Mouse (Mus musculus) liver, adult (tissue): ENCODE measurements at regions not wholly inside any gene's neighbourhood (a gene's known extent, or its start where the extent isn't known, plus 50 kb on each side); places are given as distances from the start of the nearest gene placed in this dataset.

Experiments
- GATA4 ChIP-seq: IDR thresholded peaks from 2 replicates; pipeline ENCODE4 v1.6.1; 2014; ENCODE audit warnings: mild to moderate bottlenecking, low read length; ENCODE audit not compliant: insufficient replicate concordance

GRCm38 (mm10) chr9:33240914-33241635, 605.1 kb downstream of the Ets1 start:
- TF ChIP-seq GATA4 = no peak

- no peak for TF ChIP-seq GATA4
Measured at GRCm38 (mm10) chr9:33246932-33247331, 610.9 kb downstream of the Ets1 start.

GRCm38 (mm10) chr9:33258241-33258640, 622.2 kb downstream of the Ets1 start:
- no peak for TF ChIP-seq GATA4

GRCm38 (mm10) chr9:33260171-33260570, 624.1 kb downstream of the Ets1 start:
- no peak for TF ChIP-seq GATA4

- no peak for TF ChIP-seq GATA4
Measured at GRCm38 (mm10) chr9:33289381-33289780, 653.4 kb downstream of the Ets1 start.

- no peak for TF ChIP-seq GATA4
Measured at GRCm38 (mm10) chr9:33292116-33292515, 656.1 kb downstream of the Ets1 start.

GRCm38 (mm10) chr9:33295925-33296324, 659.9 kb downstream of the Ets1 start:
- TF ChIP-seq GATA4 = no peak

- TF ChIP-seq GATA4 = no peak
Measured at GRCm38 (mm10) chr9:33319525-33320025, 683.6 kb downstream of the Ets1 start.

- no peak for TF ChIP-seq GATA4
Measured at GRCm38 (mm10) chr9:33327722-33328121, 691.7 kb downstream of the Ets1 start.

GRCm38 (mm10) chr9:33350258-33350657, 714.2 kb downstream of the Ets1 start:
- TF ChIP-seq GATA4 = no peak

- no peak for TF ChIP-seq GATA4
Measured at GRCm38 (mm10) chr9:33356621-33357020, 720.6 kb downstream of the Ets1 start.

- no peak for TF ChIP-seq GATA4
Measured at GRCm38 (mm10) chr9:33360966-33361365, 724.9 kb downstream of the Ets1 start.

GRCm38 (mm10) chr9:33389170-33389569, 753.1 kb downstream of the Ets1 start:
- TF ChIP-seq GATA4 = no peak

- TF ChIP-seq GATA4 = no peak
Measured at GRCm38 (mm10) chr9:33404691-33405090, 768.7 kb downstream of the Ets1 start.

- no peak for TF ChIP-seq GATA4
Measured at GRCm38 (mm10) chr9:33407517-33407916, 771.5 kb downstream of the Ets1 start.

GRCm38 (mm10) chr9:33423781-33424180, 787.8 kb downstream of the Ets1 start:
- no peak for TF ChIP-seq GATA4

GRCm38 (mm10) chr9:33436459-33436858, 800.4 kb downstream of the Ets1 start:
- no peak for TF ChIP-seq GATA4
